Mouse (Mus musculus): Measurements from ENCODE around the gene Frem1. TPM values are rescaled to one million over a fixed set of nuclear protein-coding genes. Genes with fewer than 3 reads are reported as not detected.

The Frem1 gene
- polyA plus RNA-seq, 1 experiment, result 0.48 TPM

GRCm38 (mm10) chr4:83050151-83050796, 1.9 kb downstream of the Frem1 start:
- 71% methylated on average over 5 of the region's 5 CpGs for WGBS
- Histone ChIP-seq H3K27me3 (ENCODE audit: control insufficient read depth, insufficient read depth, low read length) (peaks cover 4% of the 10 kb centered on the region; the same call in 1 of the 2 replicates), H3K36me3 (ENCODE audit: control insufficient read depth, insufficient read depth, low read length) (no peaks in the 10 kb centered on the region), H3K4me3 (ENCODE audit: low read depth, low read length) (no peak overlapping the region), H3K4me1 (ENCODE audit: control insufficient read depth, insufficient read depth, insufficient read length, low read length) (no peaks in the 10 kb centered on the region), H3K27ac (ENCODE audit: insufficient read depth, low read depth, low read length) (no peak overlapping the region)
- TF ChIP-seq POLR2A (IDR thresholded peaks at IDR 0.05; ENCODE audit: low read depth, low read length) (no peak), CTCF (IDR thresholded peaks at IDR 0.05; ENCODE audit: extremely low read depth, insufficient read length, insufficient replicate concordance, low read depth, low read length) (no peak)

- Histone ChIP-seq H3K4me1 (ENCODE audit: control insufficient read depth, insufficient read depth, insufficient read length, low read length) (no peaks in the 10 kb centered on the region), H3K4me3 (ENCODE audit: low read depth, low read length) (no peak overlapping the region), H3K27me3 (ENCODE audit: control insufficient read depth, insufficient read depth, low read length) (peaks cover 4% of the 10 kb centered on the region; the same call in 1 of the 2 replicates), H3K36me3 (ENCODE audit: control insufficient read depth, insufficient read depth, low read length) (no peaks in the 10 kb centered on the region), H3K27ac (ENCODE audit: insufficient read depth, low read depth, low read length) (no peak overlapping the region)
- 45% methylated on average over 3 of the region's 3 CpGs for WGBS
- TF ChIP-seq POLR2A (IDR thresholded peaks at IDR 0.05; ENCODE audit: low read depth, low read length), result no peak
- TF ChIP-seq CTCF (IDR thresholded peaks at IDR 0.05; ENCODE audit: extremely low read depth, insufficient read length, insufficient replicate concordance, low read depth, low read length), result no peak
Observed at GRCm38 (mm10) chr4:83049288-83049687, 2.9 kb downstream of the Frem1 start.

GRCm38 (mm10) chr4:83048561-83048960, 3.6 kb downstream of the Frem1 start:
- Histone ChIP-seq H3K27ac (ENCODE audit: insufficient read depth, low read depth, low read length) (no peak overlapping the region), H3K36me3 (ENCODE audit: control insufficient read depth, insufficient read depth, low read length) (no peaks in the 10 kb centered on the region), H3K4me1 (ENCODE audit: control insufficient read depth, insufficient read depth, insufficient read length, low read length) (no peaks in the 10 kb centered on the region), H3K27me3 (ENCODE audit: control insufficient read depth, insufficient read depth, low read length) (peaks cover 4% of the 10 kb centered on the region; the same call in 1 of the 2 replicates), H3K4me3 (ENCODE audit: low read depth, low read length) (no peak overlapping the region)
- WGBS, result 47% methylated on average over 2 of the region's 2 CpGs
- TF ChIP-seq POLR2A (IDR thresholded peaks at IDR 0.05; ENCODE audit: low read depth, low read length), result no peak
- TF ChIP-seq CTCF (IDR thresholded peaks at IDR 0.05; ENCODE audit: extremely low read depth, insufficient read length, insufficient replicate concordance, low read depth, low read length), result no peak

- Histone ChIP-seq H3K36me3 (ENCODE audit: control insufficient read depth, insufficient read depth, low read length) (no peaks in the 10 kb centered on the region), H3K4me1 (ENCODE audit: control insufficient read depth, insufficient read depth, insufficient read length, low read length) (no peaks in the 10 kb centered on the region), H3K27me3 (ENCODE audit: control insufficient read depth, insufficient read depth, low read length) (0 out of 2 replicates have a peak, but pooled peaks cover 3% of the 10 kb centered on the region), H3K27ac (ENCODE audit: insufficient read depth, low read depth, low read length) (no peak overlapping the region), H3K4me3 (ENCODE audit: low read depth, low read length) (no peak overlapping the region)
- WGBS, result 50% methylated on average over 2 of the region's 2 CpGs
- TF ChIP-seq POLR2A (IDR thresholded peaks at IDR 0.05; ENCODE audit: low read depth, low read length) (no peak), CTCF (IDR thresholded peaks at IDR 0.05; ENCODE audit: extremely low read depth, insufficient read length, insufficient replicate concordance, low read depth, low read length) (no peak)
Observed at GRCm38 (mm10) chr4:83046806-83047205, 5.3 kb downstream of the Frem1 start.

GRCm38 (mm10) chr4:83046069-83046468, 6.1 kb downstream of the Frem1 start:
- TF ChIP-seq POLR2A (IDR thresholded peaks at IDR 0.05; ENCODE audit: low read depth, low read length) (no peak), CTCF (IDR thresholded peaks at IDR 0.05; ENCODE audit: extremely low read depth, insufficient read length, insufficient replicate concordance, low read depth, low read length) (no peak)
- H3K36me3 ChIP-seq (ENCODE audit: control insufficient read depth, insufficient read depth, low read length), result no peaks in the 10 kb centered on the region
- H3K4me1 ChIP-seq (ENCODE audit: control insufficient read depth, insufficient read depth, insufficient read length, low read length), result no peaks in the 10 kb centered on the region
- H3K27me3 ChIP-seq (ENCODE audit: control insufficient read depth, insufficient read depth, low read length), result no peaks in the 10 kb centered on the region
- WGBS, result 93% methylated on average over 3 of the region's 3 CpGs
- no peak overlapping the region for H3K4me3 ChIP-seq (ENCODE audit: low read depth, low read length)
- H3K27ac ChIP-seq (ENCODE audit: insufficient read depth, low read depth, low read length), result no peak overlapping the region

GRCm38 (mm10) chr4:83045266-83045665, 6.9 kb downstream of the Frem1 start:
- 84% methylated on average over 6 of the region's 6 CpGs for WGBS
- H3K4me1 ChIP-seq (ENCODE audit: control insufficient read depth, insufficient read depth, insufficient read length, low read length), result no peaks in the 10 kb centered on the region
- H3K36me3 ChIP-seq (ENCODE audit: control insufficient read depth, insufficient read depth, low read length), result no peaks in the 10 kb centered on the region
- no peak overlapping the region for H3K27ac ChIP-seq (ENCODE audit: insufficient read depth, low read depth, low read length)
- no peaks in the 10 kb centered on the region for H3K27me3 ChIP-seq (ENCODE audit: control insufficient read depth, insufficient read depth, low read length)
- H3K4me3 ChIP-seq (ENCODE audit: low read depth, low read length), result no peak overlapping the region
- no peak for TF ChIP-seq CTCF (IDR thresholded peaks at IDR 0.05; ENCODE audit: extremely low read depth, insufficient read length, insufficient replicate concordance, low read depth, low read length)
- TF ChIP-seq POLR2A (IDR thresholded peaks at IDR 0.05; ENCODE audit: low read depth, low read length), result no peak

- Histone ChIP-seq H3K36me3 (ENCODE audit: control insufficient read depth, insufficient read depth, low read length) (no peaks in the 10 kb centered on the region), H3K4me1 (ENCODE audit: control insufficient read depth, insufficient read depth, insufficient read length, low read length) (no peaks in the 10 kb centered on the region), H3K27me3 (ENCODE audit: control insufficient read depth, insufficient read depth, low read length) (no peaks in the 10 kb centered on the region), H3K4me3 (ENCODE audit: low read depth, low read length) (no peak overlapping the region), H3K27ac (ENCODE audit: insufficient read depth, low read depth, low read length) (no peak overlapping the region)
- WGBS, result 89% methylated on average over 3 of the region's 3 CpGs
- TF ChIP-seq CTCF (IDR thresholded peaks at IDR 0.05; ENCODE audit: extremely low read depth, insufficient read length, insufficient replicate concordance, low read depth, low read length), result no peak
- no peak for TF ChIP-seq POLR2A (IDR thresholded peaks at IDR 0.05; ENCODE audit: low read depth, low read length)
Observed at GRCm38 (mm10) chr4:83040780-83041179, 11.4 kb downstream of the Frem1 start.
